Comparison of ENCODE assay signal across 42 mouse cellular contexts in genomic region chr15:77520596-77520995, GRCm38 (mm10). TPM values are rescaled to one million over a fixed set of nuclear protein-coding genes. Genes with fewer than 3 reads are reported as not detected.
"Had no signal": no experiment of that assay in that cellular context is flagged by ENCODE, and none has a peak within 500 bp of the region (broad histone marks: within the 10 kb centered on the region; RNA-seq: fewer than 3 reads in every experiment).

No protein-coding gene starts in this region.

RNA-seq across cellular contexts. Expression of gene Apol7c, which starts 12.5 kb away (rescaled TPM):
- total RNA-seq: heart, postnatal 10 days; heart, postnatal 25 days; heart, postnatal 36 days; heart, postnatal 4 days; hematopoietic stem cell, adult 5-6 weeks; hindbrain, postnatal 0 days; layer of hippocampus, adult 18-20 months; layer of hippocampus, adult 2 months; layer of hippocampus, adult 8-10 months; layer of hippocampus, postnatal 10 days; layer of hippocampus, postnatal 14 days; layer of hippocampus, postnatal 25 days; layer of hippocampus, postnatal 36 days; left cerebral cortex, adult 18-20 months; left cerebral cortex, adult 2 months; left cerebral cortex, adult 8-10 months had no signal
- polyA plus RNA-seq: heart, embryonic 10.5 days; heart, embryonic 11.5 days; heart, embryonic 12.5 days; heart, embryonic 14.5 days; heart, embryonic 15.5 days; heart, postnatal 0 days; hindbrain, embryonic 10.5 days; hindbrain, embryonic 11.5 days; hindbrain, embryonic 12.5 days; hindbrain, embryonic 13.5 days; hindbrain, embryonic 14.5 days; hindbrain, embryonic 15.5 days; hindbrain, embryonic 16.5 days; hindbrain, postnatal 0 days; kidney, embryonic 14.5 days; kidney, embryonic 15.5 days; kidney, embryonic 16.5 days; kidney, postnatal 0 days had no signal

RNA-seq across cellular contexts. Expression of gene Apol11a, which starts 12.5 kb away (rescaled TPM):
- total RNA-seq: heart, postnatal 10 days; heart, postnatal 14 days; heart, postnatal 25 days; heart, postnatal 36 days; heart, postnatal 4 days; hematopoietic stem cell, adult 5-6 weeks; hindbrain, postnatal 0 days; layer of hippocampus, adult 18-20 months; layer of hippocampus, adult 2 months; layer of hippocampus, adult 8-10 months; layer of hippocampus, postnatal 10 days; layer of hippocampus, postnatal 14 days; layer of hippocampus, postnatal 25 days; layer of hippocampus, postnatal 36 days; left cerebral cortex, adult 18-20 months; left cerebral cortex, adult 2 months; left cerebral cortex, adult 8-10 months had no signal
- polyA plus RNA-seq: heart, embryonic 10.5 days; heart, embryonic 11.5 days; heart, embryonic 12.5 days; heart, embryonic 13.5 days; heart, embryonic 14.5 days; heart, embryonic 15.5 days; heart, embryonic 16.5 days; heart, postnatal 0 days; hindbrain, embryonic 10.5 days; hindbrain, embryonic 11.5 days; hindbrain, embryonic 12.5 days; hindbrain, embryonic 13.5 days; hindbrain, embryonic 14.5 days; hindbrain, embryonic 15.5 days; hindbrain, embryonic 16.5 days; hindbrain, postnatal 0 days; inflammation-experienced regulatory T-cells, adult 6 months; intestine, embryonic 14.5 days; intestine, embryonic 15.5 days; intestine, embryonic 16.5 days; intestine, postnatal 0 days; kidney, embryonic 14.5 days; kidney, embryonic 15.5 days; kidney, embryonic 16.5 days; kidney, postnatal 0 days had no signal

RNA-seq across cellular contexts. Expression of gene 1700025B11Rik, which starts 41.1 kb away (rescaled TPM):
- total RNA-seq: heart, postnatal 10 days; heart, postnatal 14 days; heart, postnatal 25 days; heart, postnatal 36 days; heart, postnatal 4 days; hematopoietic stem cell, adult 5-6 weeks; hindbrain, postnatal 0 days; layer of hippocampus, adult 18-20 months; layer of hippocampus, adult 2 months; layer of hippocampus, adult 8-10 months; layer of hippocampus, postnatal 10 days; layer of hippocampus, postnatal 14 days; layer of hippocampus, postnatal 25 days; layer of hippocampus, postnatal 36 days; left cerebral cortex, adult 18-20 months; left cerebral cortex, adult 2 months; left cerebral cortex, adult 8-10 months had no signal
- polyA plus RNA-seq: heart, embryonic 10.5 days; heart, embryonic 11.5 days; heart, embryonic 12.5 days; heart, embryonic 13.5 days; heart, embryonic 14.5 days; heart, embryonic 15.5 days; heart, embryonic 16.5 days; heart, postnatal 0 days; hindbrain, embryonic 10.5 days; hindbrain, embryonic 11.5 days; hindbrain, embryonic 12.5 days; hindbrain, embryonic 13.5 days; hindbrain, embryonic 14.5 days; hindbrain, embryonic 15.5 days; hindbrain, embryonic 16.5 days; hindbrain, postnatal 0 days; inflammation-experienced regulatory T-cells, adult 6 months; intestine, embryonic 14.5 days; intestine, embryonic 15.5 days; intestine, embryonic 16.5 days; intestine, postnatal 0 days; kidney, embryonic 14.5 days; kidney, embryonic 15.5 days; kidney, embryonic 16.5 days; kidney, postnatal 0 days; large intestine, adult 2 months had no signal

RNA-seq across cellular contexts. Expression of gene Apol10a, which starts 43.7 kb away (rescaled TPM):
- total RNA-seq: heart, postnatal 10 days; heart, postnatal 14 days; heart, postnatal 25 days; heart, postnatal 36 days; heart, postnatal 4 days; hematopoietic stem cell, adult 5-6 weeks; layer of hippocampus, adult 18-20 months; layer of hippocampus, adult 2 months; layer of hippocampus, adult 8-10 months; layer of hippocampus, postnatal 10 days; layer of hippocampus, postnatal 14 days; layer of hippocampus, postnatal 25 days; layer of hippocampus, postnatal 36 days; left cerebral cortex, adult 18-20 months; left cerebral cortex, adult 2 months; left cerebral cortex, adult 8-10 months had no signal
- polyA plus RNA-seq: heart, embryonic 10.5 days; heart, embryonic 11.5 days; heart, embryonic 12.5 days; heart, embryonic 13.5 days; heart, embryonic 14.5 days; heart, embryonic 15.5 days; hindbrain, embryonic 10.5 days; hindbrain, embryonic 11.5 days; hindbrain, embryonic 12.5 days; hindbrain, embryonic 13.5 days; hindbrain, embryonic 14.5 days; hindbrain, embryonic 15.5 days; hindbrain, embryonic 16.5 days; hindbrain, postnatal 0 days; inflammation-experienced regulatory T-cells, adult 6 months; intestine, embryonic 14.5 days; kidney, embryonic 14.5 days; kidney, embryonic 15.5 days; kidney, embryonic 16.5 days had no signal
